Comparison of ENCODE assay signal across 25 mouse cellular contexts in genomic region chr8:8182108-8182507, GRCm38 (mm10).
"Had no signal": no experiment of that assay in that cellular context is flagged by ENCODE, and none has a peak within 500 bp of the region (broad histone marks: within the 10 kb centered on the region; RNA-seq: fewer than 3 reads in every experiment).

No protein-coding gene starts in this region.

- ATAC-seq: forebrain, postnatal 0 days; hindbrain, embryonic 16.5 days; inflammation-experienced regulatory T-cells, adult 6 months; intestine, postnatal 0 days; liver, postnatal 0 days had no signal

- H3K27ac ChIP-seq: gastrocnemius, adult 2 months; hindbrain, embryonic 10.5 days; hindbrain, embryonic 12.5 days; hindbrain, embryonic 14.5 days; intestine, embryonic 15.5 days; layer of hippocampus, adult 2 months; left cerebral cortex, adult 2 months; limb, embryonic 10.5 days; limb, embryonic 12.5 days; liver, embryonic 13.5 days; liver, embryonic 15.5 days had no signal

- H3K9me3 ChIP-seq: hindbrain, embryonic 10.5 days; hindbrain, embryonic 12.5 days; intestine, embryonic 15.5 days; limb, embryonic 10.5 days; limb, embryonic 12.5 days; liver, embryonic 13.5 days; liver, embryonic 15.5 days had no signal

- H3K4me1 ChIP-seq: hindbrain, embryonic 12.5 days; intestine, embryonic 15.5 days; limb, embryonic 12.5 days; liver, embryonic 13.5 days; liver, embryonic 15.5 days had no signal

- H3K4me2 ChIP-seq: heart, embryonic 11.5 days; hindbrain, embryonic 12.5 days; hindbrain, embryonic 14.5 days; intestine, embryonic 15.5 days; limb, embryonic 12.5 days; liver, embryonic 11.5 days; liver, embryonic 13.5 days; liver, embryonic 15.5 days had no signal

- H3K27me3 ChIP-seq: hindbrain, embryonic 12.5 days; intestine, embryonic 15.5 days; limb, embryonic 12.5 days; liver, embryonic 13.5 days; liver, embryonic 15.5 days had no signal

- H3K4me3 ChIP-seq: gastrocnemius, adult 2 months; hindbrain, embryonic 10.5 days; hindbrain, embryonic 12.5 days; intestine, embryonic 15.5 days; layer of hippocampus, adult 2 months; left cerebral cortex, adult 2 months; limb, embryonic 10.5 days; limb, embryonic 12.5 days; liver, embryonic 13.5 days; liver, embryonic 15.5 days had no signal

- H3K9ac ChIP-seq: forebrain, postnatal 0 days; hindbrain, embryonic 12.5 days; hindbrain, embryonic 14.5 days; intestine, embryonic 15.5 days; limb, embryonic 12.5 days; liver, embryonic 13.5 days; liver, embryonic 15.5 days; liver, postnatal 0 days had no signal

- DNase-seq: forebrain, postnatal 0 days; gastrocnemius, adult 2 months; gastrocnemius, postnatal 10 days; gastrocnemius, postnatal 25 days; heart, postnatal 14 days; heart, postnatal 4 days; kidney, adult 18-20 months; kidney, postnatal 25 days; liver; liver, embryonic 13.5 days; liver, postnatal 0 days had no signal

- H3K36me3 ChIP-seq: hindbrain, embryonic 10.5 days; hindbrain, embryonic 12.5 days; intestine, embryonic 15.5 days; limb, embryonic 10.5 days; limb, embryonic 12.5 days; liver, embryonic 13.5 days; liver, embryonic 15.5 days had no signal
